Mouse (Mus musculus) left cerebral cortex, adult 9 months (tissue): ENCODE measurements around the gene Dpf3.

ENCODE experiments used
- DNase-seq, 2 experiments: peaks; one replicate each; pipeline ENCODE4 v3.0.0; 2022; ENCODE audit warnings: low spot score in 2 of 2

Gene Dpf3

GRCm38 (mm10) chr12:83411721-83412521, 75.6 kb downstream of the Dpf3 start:
- peak; percentile 20 to 68 for DNase-seq

GRCm38 (mm10) chr12:83411032-83411431, 76.5 kb downstream of the Dpf3 start:
- no peak for DNase-seq

- no peak for DNase-seq
Observed at GRCm38 (mm10) chr12:83405374-83406125, 82.0 kb downstream of the Dpf3 start.

- no peak for DNase-seq
Observed at GRCm38 (mm10) chr12:83402270-83402669, 85.2 kb downstream of the Dpf3 start.

GRCm38 (mm10) chr12:83392011-83392410, 95.5 kb downstream of the Dpf3 start:
- no peak for DNase-seq

- DNase-seq: no peak
Observed at GRCm38 (mm10) chr12:83387554-83387953, 100.0 kb downstream of the Dpf3 start.

GRCm38 (mm10) chr12:83381072-83381471, 106.4 kb downstream of the Dpf3 start:
- DNase-seq: no peak

- DNase-seq: no peak
Observed at GRCm38 (mm10) chr12:83380016-83380415, 107.5 kb downstream of the Dpf3 start.

GRCm38 (mm10) chr12:83375015-83375831, 112.3 kb downstream of the Dpf3 start:
- no peak for DNase-seq

GRCm38 (mm10) chr12:83373081-83373480, 114.4 kb downstream of the Dpf3 start:
- DNase-seq: no peak

GRCm38 (mm10) chr12:83372290-83372689, 115.2 kb downstream of the Dpf3 start:
- no peak for DNase-seq

GRCm38 (mm10) chr12:83370221-83370620, 117.3 kb downstream of the Dpf3 start:
- no peak for DNase-seq

- no peak for DNase-seq
Observed at GRCm38 (mm10) chr12:83369416-83369815, 118.1 kb downstream of the Dpf3 start.

- no peak for DNase-seq
Observed at GRCm38 (mm10) chr12:83367486-83367885, 120.0 kb downstream of the Dpf3 start.

GRCm38 (mm10) chr12:83364771-83365170, 122.7 kb downstream of the Dpf3 start:
- no peak for DNase-seq

- no peak for DNase-seq
Observed at GRCm38 (mm10) chr12:83361801-83362200, 125.7 kb downstream of the Dpf3 start.

GRCm38 (mm10) chr12:83352640-83353039, 134.9 kb downstream of the Dpf3 start:
- DNase-seq: no peak

- DNase-seq: no peak
Observed at GRCm38 (mm10) chr12:83349736-83350135, 137.8 kb downstream of the Dpf3 start.

- no peak for DNase-seq
Observed at GRCm38 (mm10) chr12:83348246-83348645, 139.3 kb downstream of the Dpf3 start.

GRCm38 (mm10) chr12:83342875-83343185, 144.7 kb downstream of the Dpf3 start:
- DNase-seq: peak; percentile 22 to 49

GRCm38 (mm10) chr12:83342035-83342874, 145.3 kb downstream of the Dpf3 start:
- peak; percentile 16 to 40 for DNase-seq
